Mouse (Mus musculus) heart, embryonic 13.5 days (tissue): Measurements from ENCODE around the gene Utp6. TPM values are rescaled to one million over a fixed set of nuclear protein-coding genes. Genes with fewer than 3 reads are reported as not detected.
A peak's percentile ranks its signal among the peaks of the same experiment; 100 is the strongest.
"Not testable (repeated sequence)": the region's sequence is repeated elsewhere in the genome, so short reads cannot be mapped to it uniquely, and the experiment has no call there.

ENCODE experiments used
- ATAC-seq: fragments of 200-750 bp; cut with Nextera tagmentation; 2 replicates; pipeline ENCODE4 v1.8.0; 2017; ENCODE audit warnings: moderate TSS enrichment; ENCODE audit not compliant: insufficient number of reproducible peaks, low FRiP score, low TSS enrichment; ENCODE audit errors: extremely low read depth
- H3K27ac ChIP-seq: fragments of 300-500 bp; sonication (generic); replicated peaks from 2 replicates; pipeline ENCODE4 v1.5.1; 2015; ENCODE audit warnings: moderate library complexity, mild to moderate bottlenecking, inconsistent platforms
- H3K27me3 ChIP-seq: fragments of 300-500 bp; sonication (generic); replicated peaks from 2 replicates; pipeline ENCODE4 v1.6.1; 2015; ENCODE audit warnings: mild to moderate bottlenecking, inconsistent platforms
- H3K36me3 ChIP-seq: fragments of 300-500 bp; sonication (generic); 2 replicates; pipeline ENCODE4 v1.6.1; 2015; ENCODE audit warnings: mild to moderate bottlenecking, inconsistent platforms
- H3K4me1 ChIP-seq: fragments of 300-500 bp; sonication (generic); 2 replicates; pipeline ENCODE4 v1.6.1; 2015; ENCODE audit warnings: inconsistent platforms
- H3K4me2 ChIP-seq: fragments of 300-500 bp; sonication (generic); 2 replicates; pipeline ENCODE4 v1.6.1; 2015; ENCODE audit warnings: inconsistent platforms, mild to moderate bottlenecking, moderate library complexity
- H3K4me3 ChIP-seq: fragments of 300-500 bp; sonication (generic); 2 replicates; pipeline ENCODE4 v1.5.1; 2015; ENCODE audit warnings: moderate library complexity, mild to moderate bottlenecking, inconsistent platforms
- H3K9ac ChIP-seq: fragments of 300-500 bp; sonication (generic); 2 replicates; pipeline ENCODE4 v1.6.1; 2015; ENCODE audit warnings: inconsistent platforms, mild to moderate bottlenecking, moderate library complexity
- H3K9me3 ChIP-seq: fragments of 300-500 bp; sonication (generic); 2 replicates; pipeline ENCODE4 v1.6.1; 2016; ENCODE audit warnings: inconsistent platforms
- WGBS: fragments of 180-500 bp; shearing (Covaris S2); methylation state at CpG from one replicate; pipeline ENCODE4 v1.1.7; 2015; ENCODE audit warnings: mixed read lengths; 5-methylcytosine and 5-hydroxymethylcytosine counted together
- polyA plus RNA-seq: library from polyadenylated mRNA; unstranded; fragments of >200 nt; fragmentation: Nextera tagmentation; extraction: Ambion mirVana; gene quantifications from 2 replicates; pipeline ENCODE4 v1.2.1, GENCODE M21; 2015

The Utp6 gene
- 28.3 and 31.1 TPM in 2 replicates for polyA plus RNA-seq

- H3K36me3 ChIP-seq, result peaks cover 31% of the 10 kb centered on the region
- H3K9me3 ChIP-seq, result no peaks in the 10 kb centered on the region
- peaks cover 8% of the 10 kb centered on the region; the same call in 1 of the 2 replicates for H3K27me3 ChIP-seq
- peak; percentile 87 for ATAC-seq
- H3K9ac ChIP-seq, result peak within 1 kb of the TSS; percentile 87
- peaks cover 15% of the 10 kb centered on the region for H3K4me1 ChIP-seq
- H3K4me3 ChIP-seq, result peak within 1 kb of the TSS; percentile 76
- H3K27ac ChIP-seq, result peak within 1 kb of the TSS; percentile 81
- H3K4me2 ChIP-seq, result peak within 1 kb of the TSS; percentile 89
- under 1% methylated on average over 46 of the region's 46 CpGs for WGBS
Observed at GRCm38 (mm10) chr11:79962125-79962876, at the start of gene Utp6. TSS of gene Utp6 (minus strand) at chr11:79962390.

GRCm38 (mm10) chr11:79994271-79994988 is 32.2 kb upstream of the Utp6 start:
- Histone ChIP-seq H3K27me3 (no peaks in the 10 kb centered on the region), H3K4me2 (peak overlapping the region; percentile 82), H3K27ac (peak overlapping the region; percentile 99), H3K4me1 (peaks cover 4% of the 10 kb centered on the region), H3K9me3 (no peaks in the 10 kb centered on the region), H3K4me3 (peak overlapping the region; percentile 80), H3K36me3 (peaks cover 28% of the 10 kb centered on the region), H3K9ac (peak overlapping the region; percentile 97)
- 5% methylated on average over 7 of the region's 7 CpGs for WGBS
- ATAC-seq, result no peak

- H3K9me3 ChIP-seq, result no peaks in the 10 kb centered on the region
- H3K4me2 ChIP-seq, result peak overlapping the region; percentile 82
- H3K27me3 ChIP-seq, result no peaks in the 10 kb centered on the region
- H3K4me1 ChIP-seq, result peaks cover 4% of the 10 kb centered on the region
- WGBS, result under 1% methylated on average over 57 of the region's 74 CpGs
- peak overlapping the region; percentile 99 for H3K27ac ChIP-seq
- ATAC-seq, result peak; percentile 35
- peak overlapping the region; percentile 80 for H3K4me3 ChIP-seq
- peaks cover 23% of the 10 kb centered on the region for H3K36me3 ChIP-seq
- peak overlapping the region; percentile 97 for H3K9ac ChIP-seq
Observed at GRCm38 (mm10) chr11:79993356-79994270, 31.4 kb upstream of the Utp6 start.

GRCm38 (mm10) chr11:79992592-79993355 is 30.6 kb upstream of the Utp6 start, which contains the start of gene Suz12:
TSS of gene Suz12 (plus strand) at chr11:79993106.
- Histone ChIP-seq H3K4me3 (peak within 1 kb of the TSS; percentile 80), H3K9ac (peak within 1 kb of the TSS; percentile 97), H3K4me2 (peak within 1 kb of the TSS; percentile 82), H3K9me3 (no peaks in the 10 kb centered on the region), H3K4me1 (peaks cover 4% of the 10 kb centered on the region), H3K36me3 (peaks cover 18% of the 10 kb centered on the region), H3K27me3 (no peaks in the 10 kb centered on the region), H3K27ac (peak within 1 kb of the TSS; percentile 99)
- ATAC-seq, result peak; percentile 95
- WGBS, result under 1% methylated on average over 54 of the region's 74 CpGs

GRCm38 (mm10) chr11:79992035-79992591 is 29.9 kb upstream of the Utp6 start:
- ATAC-seq, result no peak
- 25% methylated on average over 21 of the region's 21 CpGs for WGBS
- H3K27ac ChIP-seq, result peak overlapping the region; percentile 99
- peak overlapping the region; percentile 81 for H3K4me2 ChIP-seq
- no peaks in the 10 kb centered on the region for H3K9me3 ChIP-seq
- peaks cover 13% of the 10 kb centered on the region for H3K36me3 ChIP-seq
- H3K4me1 ChIP-seq, result peaks cover 4% of the 10 kb centered on the region
- H3K9ac ChIP-seq, result peak overlapping the region; percentile 84
- H3K4me3 ChIP-seq, result peak overlapping the region; percentile 80
- no peaks in the 10 kb centered on the region for H3K27me3 ChIP-seq

- WGBS, result 87% methylated on average over 5 of the region's 5 CpGs
- no peak for ATAC-seq
- Histone ChIP-seq H3K36me3 (peaks cover 8% of the 10 kb centered on the region), H3K4me2 (no peak overlapping the region), H3K27me3 (no peaks in the 10 kb centered on the region), H3K9me3 (no peaks in the 10 kb centered on the region), H3K4me3 (no peak overlapping the region), H3K9ac (no peak overlapping the region), H3K27ac (no peak overlapping the region), H3K4me1 (peaks cover 4% of the 10 kb centered on the region)
Observed at GRCm38 (mm10) chr11:79991600-79991999, 29.4 kb upstream of the Utp6 start.

- no peaks in the 10 kb centered on the region for H3K36me3 ChIP-seq
- no peak overlapping the region for H3K4me2 ChIP-seq
- H3K4me1 ChIP-seq, result peaks cover 1% of the 10 kb centered on the region
- no peak overlapping the region for H3K4me3 ChIP-seq
- H3K27ac ChIP-seq, result no peak overlapping the region
- 87% methylated on average over 2 of the region's 2 CpGs for WGBS
- no peaks in the 10 kb centered on the region for H3K9me3 ChIP-seq
- ATAC-seq, result no peak
- no peaks in the 10 kb centered on the region for H3K27me3 ChIP-seq
- H3K9ac ChIP-seq, result no peak overlapping the region
Observed at GRCm38 (mm10) chr11:79990120-79990519, 27.9 kb upstream of the Utp6 start.

- no peak overlapping the region for H3K27ac ChIP-seq
Observed at GRCm38 (mm10) chr11:79987896-79988295, 25.7 kb upstream of the Utp6 start.

GRCm38 (mm10) chr11:79986886-79987285 is 24.7 kb upstream of the Utp6 start:
- no peak for ATAC-seq
- no peaks in the 10 kb centered on the region for H3K9me3 ChIP-seq
- H3K9ac ChIP-seq, result no peak overlapping the region
- H3K4me3 ChIP-seq, result no peak overlapping the region
- H3K4me1 ChIP-seq, result no peaks in the 10 kb centered on the region
- 74% methylated on average over 4 of the region's 4 CpGs for WGBS
- no peaks in the 10 kb centered on the region for H3K36me3 ChIP-seq
- no peaks in the 10 kb centered on the region for H3K27me3 ChIP-seq
- no peak overlapping the region for H3K4me2 ChIP-seq
- no peak overlapping the region for H3K27ac ChIP-seq

More at GRCm38 (mm10) chr11:79987896-79988295, 25.7 kb upstream of the Utp6 start:
- Histone ChIP-seq H3K4me1 (no peaks in the 10 kb centered on the region), H3K4me2 (no peak overlapping the region), H3K9ac (no peak overlapping the region), H3K27me3 (no peaks in the 10 kb centered on the region), H3K9me3 (no peaks in the 10 kb centered on the region), H3K4me3 (no peak overlapping the region), H3K36me3 (no peaks in the 10 kb centered on the region)
- WGBS, result 82% methylated on average over 3 of the region's 3 CpGs
- ATAC-seq, result no peak

GRCm38 (mm10) chr11:79977747-79978146 is 15.6 kb upstream of the Utp6 start:
- ATAC-seq, H3K36me3 ChIP-seq, H3K4me2 ChIP-seq, H3K9ac ChIP-seq, H3K9me3 ChIP-seq, H3K4me3 ChIP-seq, H3K27ac ChIP-seq: not testable (repeated sequence)
- H3K4me1 ChIP-seq, result peaks cover 13% of the 10 kb centered on the region
- 76% methylated on average over 3 of the region's 4 CpGs for WGBS
- H3K27me3 ChIP-seq, result peaks cover 28% of the 10 kb centered on the region
